Mouse (Mus musculus) liver, adult 2 months (tissue): ENCODE measurements around the gene Met.

Experiments used
- CTCF ChIP-seq: fragments of 200-500 bp; IDR thresholded peaks from 2 replicates; pipeline ENCODE4 v1.5.1; 2011; ENCODE audit warnings: low read depth, low read length, control low read depth
- POLR2A ChIP-seq: fragments of 200-500 bp; IDR thresholded peaks from 2 replicates; pipeline ENCODE4 v1.6.1; 2011; ENCODE audit warnings: low read length, control low read depth; ENCODE audit not compliant: insufficient read depth; ENCODE audit errors: extremely low read depth

- TF ChIP-seq CTCF: no peak
- no peak for TF ChIP-seq POLR2A
Measured at GRCm38 (mm10) chr6:17562472-17563088, 99.0 kb downstream of the Met start.
